Mouse (Mus musculus): ENCODE data around the gene Mettl8.

Mettl8 gene

GRCm38 (mm10) chr2:71055300-71056114 lies at the start of gene Mettl8, which contains the start of gene Dcaf17:
Gene Mettl8, minus strand, starts transcription at chr2:71055583.
Gene Dcaf17, plus strand, starts transcription at chr2:71055328.
- under 1% methylated on average over 57 of the region's 57 CpGs for WGBS

GRCm38 (mm10) chr2:71104696-71105095 lies 49.3 kb upstream of the Mettl8 start:
- WGBS, result 74% methylated on average over 3 of the region's 3 CpGs

GRCm38 (mm10) chr2:71103292-71103680 lies 47.9 kb upstream of the Mettl8 start:
- WGBS, result 87% methylated on average over 4 of the region's 4 CpGs

GRCm38 (mm10) chr2:71102621-71103291 lies 47.4 kb upstream of the Mettl8 start:
- 64% methylated on average over 10 of the region's 10 CpGs for WGBS

GRCm38 (mm10) chr2:71096170-71096569 lies 40.8 kb upstream of the Mettl8 start:
- 91% methylated on average over 7 of the region's 7 CpGs for WGBS

- 85% methylated on average over 4 of the region's 4 CpGs for WGBS
These were observed 35.5 kb upstream of the Mettl8 start for GRCm38 (mm10) chr2:71090660-71091445.

GRCm38 (mm10) chr2:71089766-71090165 lies 34.4 kb upstream of the Mettl8 start:
- 77% methylated on average over 3 of the region's 3 CpGs for WGBS

GRCm38 (mm10) chr2:71083454-71084193 lies 28.2 kb upstream of the Mettl8 start:
- WGBS, result 95% methylated on average over 6 of the region's 6 CpGs

GRCm38 (mm10) chr2:71082416-71082815 lies 27.0 kb upstream of the Mettl8 start:
- 68% methylated on average over 7 of the region's 7 CpGs for WGBS

- WGBS, result 96% methylated on average over 3 of the region's 3 CpGs
These were observed 18.4 kb upstream of the Mettl8 start for GRCm38 (mm10) chr2:71073828-71074227.

GRCm38 (mm10) chr2:71073330-71073729 lies 17.9 kb upstream of the Mettl8 start:
- WGBS, result 82% methylated on average over 3 of the region's 3 CpGs

- WGBS, result 97% methylated on average over 4 of the region's 4 CpGs
These were observed 16.2 kb upstream of the Mettl8 start for GRCm38 (mm10) chr2:71071601-71072000.

GRCm38 (mm10) chr2:71056115-71056835 lies 892 bp upstream of the Mettl8 start:
- 9% methylated on average over 21 of the region's 21 CpGs for whole genome bisulfite sequencing

- WGBS, result 6% methylated on average over 9 of the region's 9 CpGs
These were observed 667 bp downstream of the Mettl8 start for GRCm38 (mm10) chr2:71054716-71055115.

GRCm38 (mm10) chr2:71050511-71050910 lies 4.9 kb downstream of the Mettl8 start:
- 88% methylated on average over 7 of the region's 7 CpGs for WGBS

GRCm38 (mm10) chr2:71048896-71049295 lies 6.5 kb downstream of the Mettl8 start:
- WGBS, result 86% methylated on average over 12 of the region's 12 CpGs

- 67% methylated on average over 6 of the region's 6 CpGs for WGBS
These were observed 8.5 kb downstream of the Mettl8 start for GRCm38 (mm10) chr2:71046751-71047320.

GRCm38 (mm10) chr2:71046151-71046550 lies 9.2 kb downstream of the Mettl8 start:
- 53% methylated on average over 6 of the region's 6 CpGs for WGBS

- 28% methylated on average over 11 of the region's 11 CpGs for WGBS
These were observed 15.8 kb downstream of the Mettl8 start for GRCm38 (mm10) chr2:71039522-71040121.

- 87% methylated on average over 6 of the region's 6 CpGs for WGBS
These were observed 17.9 kb downstream of the Mettl8 start for GRCm38 (mm10) chr2:71037447-71037846.

Measured in cerebral cortex, adult 2 months (tissue).